ENCODE assay signal across 7 mouse cellular contexts in genomic region chr16:85801971-85802811, GRCm38 (mm10). TPM values are rescaled to one million over a fixed set of nuclear protein-coding genes. Genes with fewer than 3 reads are reported as not detected.
DNase-seq lines count a peak whose midpoint lies in the region; ATAC-seq and TF ChIP-seq lines count a peak whose summit lies in the region.

No protein-coding gene starts in this region.

- H3K4me1 ChIP-seq in cerebellum, adult 2 months (ENCODE audit: control insufficient read depth, insufficient read depth, low read length), result peaks cover 3% of the 10 kb centered on the region; the same call in 1 of the 2 replicates
- H3K4me1 ChIP-seq in hindbrain, embryonic 14.5 days (replicated peaks; ENCODE audit: control insufficient read depth, insufficient read depth, low read length), result peaks cover 8% of the 10 kb centered on the region
- H3K4me1 ChIP-seq in limb, embryonic 11.5 days (ENCODE audit: control insufficient read depth, insufficient read depth, low read length), result 0 out of 2 replicates have a peak, but pooled peaks cover 2% of the 10 kb centered on the region
- peaks cover 6% of the 10 kb centered on the region; the same call in 1 of the 2 replicates for H3K4me1 ChIP-seq in midbrain, embryonic 14.5 days (ENCODE audit: control insufficient read depth, insufficient read depth, low read length)

- H3K9me3 ChIP-seq in hindbrain, embryonic 14.5 days (ENCODE audit: control insufficient read depth, low read length), result no peaks in the 10 kb centered on the region
- H3K9me3 ChIP-seq in limb, embryonic 11.5 days (ENCODE audit: control insufficient read depth, low read length), result no peaks in the 10 kb centered on the region
- H3K9me3 ChIP-seq in midbrain, embryonic 14.5 days (ENCODE audit: control insufficient read depth, low read length), result no peaks in the 10 kb centered on the region

- H3K27ac ChIP-seq in cerebellum, adult 2 months (ENCODE audit: insufficient read depth, low read length), result no peak overlapping the region; the same call in 1 of the 2 replicates
- H3K27ac ChIP-seq in hindbrain, embryonic 14.5 days, result peak overlapping the region; percentile 76; the same call in 1 of the 2 replicates
- peak overlapping the region; percentile 68 for H3K27ac ChIP-seq in limb, embryonic 11.5 days (replicated peaks; ENCODE audit: low read depth, low read length)
- no peak overlapping the region for H3K27ac ChIP-seq in midbrain, embryonic 14.5 days (replicated peaks; ENCODE audit: low read depth, low read length)

- no peaks in the 10 kb centered on the region for H3K27me3 ChIP-seq in cerebellum, adult 2 months (ENCODE audit: control insufficient read depth, insufficient read depth, low read length)
- H3K27me3 ChIP-seq in hindbrain, embryonic 14.5 days (ENCODE audit: control insufficient read depth, insufficient read depth, low read length), result peaks cover 14% of the 10 kb centered on the region; the same call in 1 of the 2 replicates
- no peaks in the 10 kb centered on the region for H3K27me3 ChIP-seq in limb, embryonic 11.5 days (ENCODE audit: control insufficient read depth, insufficient read depth, low read length)
- peaks cover 13% of the 10 kb centered on the region for H3K27me3 ChIP-seq in midbrain, embryonic 14.5 days (ENCODE audit: control insufficient read depth, insufficient read depth, low read length)

- no peak for TF ChIP-seq CTCF in cerebellum, adult 2 months (IDR thresholded peaks at IDR 0.05; ENCODE audit: borderline replicate concordance, insufficient read depth, low read depth, low read length)

- no peak for TF ChIP-seq POLR2A in cerebellum, adult 2 months (IDR thresholded peaks at IDR 0.05; ENCODE audit: borderline replicate concordance, insufficient read depth, low read length)

- peaks cover 9% of the 10 kb centered on the region for H3K36me3 ChIP-seq in hindbrain, embryonic 14.5 days (replicated peaks; ENCODE audit: control insufficient read depth, insufficient read depth)
- H3K36me3 ChIP-seq in limb, embryonic 11.5 days (ENCODE audit: control insufficient read depth, insufficient read depth, low read length), result peaks cover 5% of the 10 kb centered on the region; the same call in 1 of the 2 replicates
- H3K36me3 ChIP-seq in midbrain, embryonic 14.5 days (ENCODE audit: control insufficient read depth, insufficient read depth, low read length), result no peaks in the 10 kb centered on the region

- ATAC-seq in hindbrain, embryonic 14.5 days (ENCODE audit: low FRiP score), result peak; percentile 11; the same call in 1 of the 2 replicates
- peak; percentile 9; the same call in 1 of the 2 replicates for ATAC-seq in limb, embryonic 11.5 days (ENCODE audit: insufficient number of reproducible peaks, low FRiP score, low TSS enrichment, low read depth)
- ATAC-seq in midbrain, embryonic 14.5 days (ENCODE audit: low FRiP score, low TSS enrichment), result peak; percentile 21; the same call in 1 of the 2 replicates

- peak; percentile 48 for DNase-seq in ZHBTc4 (ENCODE audit: low read depth, low spot score)
- DNase-seq in cerebellum, adult 2 months, result peak; percentile 46 to 62
- peak; percentile 63 for DNase-seq in gastrocnemius, adult 18-20 months (ENCODE audit: low spot score)
- DNase-seq in hindbrain, embryonic 14.5 days (ENCODE audit: low spot score), result peak; percentile 38
- DNase-seq in limb, embryonic 11.5 days (ENCODE audit: low spot score), result peak; percentile 72
- peak; percentile 65 for DNase-seq in midbrain, embryonic 14.5 days
- peak; percentile 45 for DNase-seq in urinary bladder, postnatal 14 days (ENCODE audit: low spot score)

- H3K4me2 ChIP-seq in hindbrain, embryonic 14.5 days (replicated peaks), result peak overlapping the region; percentile 91
- peak overlapping the region; percentile 68 for H3K4me2 ChIP-seq in limb, embryonic 11.5 days (ENCODE audit: low read depth, severe bottlenecking)
- H3K4me2 ChIP-seq in midbrain, embryonic 14.5 days (ENCODE audit: low read length), result peak overlapping the region; percentile 100

- peak overlapping the region; percentile 56 for H3K9ac ChIP-seq in hindbrain, embryonic 14.5 days
- H3K9ac ChIP-seq in limb, embryonic 11.5 days (ENCODE audit: low read length), result peak overlapping the region; percentile 75
- peak overlapping the region; percentile 45 for H3K9ac ChIP-seq in midbrain, embryonic 14.5 days (replicated peaks; ENCODE audit: low read length)

- peak overlapping the region; percentile 70 for H3K4me3 ChIP-seq in cerebellum, adult 2 months (replicated peaks; ENCODE audit: insufficient read depth, low read depth, low read length)
- H3K4me3 ChIP-seq in hindbrain, embryonic 14.5 days (replicated peaks; ENCODE audit: low read length), result peak overlapping the region; percentile 65
- H3K4me3 ChIP-seq in limb, embryonic 11.5 days (ENCODE audit: low read depth, low read length), result peak overlapping the region; percentile 61
- H3K4me3 ChIP-seq in midbrain, embryonic 14.5 days (replicated peaks; ENCODE audit: low read depth, low read length), result peak overlapping the region; percentile 48

- under 1% methylated on average over 67 of the region's 67 CpGs for WGBS in cerebellum, adult 2 months
- under 1% methylated on average over 67 of the region's 67 CpGs for WGBS in hindbrain, embryonic 14.5 days
- under 1% methylated on average over 67 of the region's 67 CpGs for WGBS in limb, embryonic 11.5 days
- under 1% methylated on average over 67 of the region's 67 CpGs for WGBS in midbrain, embryonic 14.5 days

RNA-seq across cellular contexts. Expression of gene Adamts1, which starts 0.7 kb away (rescaled TPM):
- polyA plus RNA-seq in cerebellum, adult 2 months (2012; rRNA removed), result 13.2 and 13.7 TPM in 2 replicates
- 10 to 100 TPM in 1 of 2 experiments, 1 to 10 TPM in 1; 8.0 to 39.9 TPM for total RNA-seq in gastrocnemius, adult 18-20 months (2021)
- 12.0 and 12.7 TPM in 2 replicates for polyA plus RNA-seq in hindbrain, embryonic 14.5 days (2014; fragmentation: Nextera tagmentation; extraction: Ambion mirVana)
- 21.0 and 22.3 TPM in 2 replicates for polyA plus RNA-seq in limb, embryonic 11.5 days (2014; fragmentation: Nextera tagmentation; extraction: Ambion mirVana)
- 2.1 and 4.2 TPM in 2 replicates for polyA plus RNA-seq in midbrain, embryonic 14.5 days (2014; fragmentation: Nextera tagmentation; extraction: Ambion mirVana)

Comparison
In these comparisons a context has a peak if more than half of its experiments do, and no peak if none do; other contexts are left out.
1. H3K27ac ChIP-seq: peak in hindbrain, embryonic 14.5 days (single experiment) and limb, embryonic 11.5 days (single experiment); none in cerebellum, adult 2 months (single experiment) and midbrain, embryonic 14.5 days (single experiment).
2. Peak in every context shown above with its lines, with median percentiles within 50 percentile points of each other: DNase-seq, H3K4me3 ChIP-seq, ATAC-seq, H3K4me2 ChIP-seq and H3K9ac ChIP-seq.